Mouse (Mus musculus) E14TG2a.4 (cell line): Measurements from ENCODE around the gene Izumo1r.

ENCODE experiments used
- H3K27me3 ChIP-seq: 2 replicates; pipeline ENCODE4 v1.6.1; 2014; ENCODE audit warnings: low read length, control low read depth; ENCODE audit not compliant: insufficient read depth
- H3K36me3 ChIP-seq: 2 replicates; pipeline ENCODE4 v1.6.1; 2014; ENCODE audit warnings: low read length, control low read depth; ENCODE audit not compliant: insufficient read depth
- H3K4me1 ChIP-seq: replicated peaks from 2 replicates; pipeline ENCODE4 v1.6.1; 2014; ENCODE audit warnings: low read depth, low read length, control low read depth
- H3K4me3 ChIP-seq: replicated peaks from 2 replicates; pipeline ENCODE4 v1.5.1; 2014; ENCODE audit warnings: mild to moderate bottlenecking, low read length
- H3K9me3 ChIP-seq: 2 replicates; pipeline ENCODE4 v1.6.1; 2014; ENCODE audit warnings: low read length, control low read depth
- CTCF ChIP-seq: conservative IDR thresholded peaks from 2 replicates; pipeline ENCODE4 v1.5.1; 2014; ENCODE audit warnings: low read length
- NANOG ChIP-seq: IDR thresholded peaks from 2 replicates; pipeline ENCODE4 v1.6.1; 2014; ENCODE audit warnings: borderline replicate concordance, low read length, mixed read lengths
- POU5F1 ChIP-seq: IDR thresholded peaks from 2 replicates; pipeline ENCODE4 v1.6.1; 2014; ENCODE audit warnings: low read length, borderline replicate concordance

Izumo1r gene

GRCm38 (mm10) chr9:14931943-14932342, 28.2 kb upstream of the Izumo1r start:
- no peak overlapping the region for H3K4me3 ChIP-seq
- H3K27me3 ChIP-seq, result no peaks in the 10 kb centered on the region
- peaks cover 22% of the 10 kb centered on the region for H3K4me1 ChIP-seq
- no peaks in the 10 kb centered on the region for H3K36me3 ChIP-seq
- no peak for TF ChIP-seq CTCF
- no peaks in the 10 kb centered on the region for H3K9me3 ChIP-seq

GRCm38 (mm10) chr9:14931211-14931610, 27.5 kb upstream of the Izumo1r start:
- peaks cover 18% of the 10 kb centered on the region for H3K4me1 ChIP-seq
- TF ChIP-seq POU5F1, result no peak
- no peak for TF ChIP-seq NANOG
- no peak for TF ChIP-seq CTCF
- H3K9me3 ChIP-seq, result no peaks in the 10 kb centered on the region
- no peaks in the 10 kb centered on the region for H3K36me3 ChIP-seq
- no peak overlapping the region for H3K4me3 ChIP-seq
- H3K27me3 ChIP-seq, result no peaks in the 10 kb centered on the region

GRCm38 (mm10) chr9:14926593-14926992, 22.8 kb upstream of the Izumo1r start:
- TF ChIP-seq NANOG, result no peak
- TF ChIP-seq POU5F1, result no peak
- no peak for TF ChIP-seq CTCF
- Histone ChIP-seq H3K27me3 (peaks cover 6% of the 10 kb centered on the region; the same call in 1 of the 2 replicates), H3K4me3 (no peak overlapping the region), H3K36me3 (no peaks in the 10 kb centered on the region), H3K4me1 (peaks cover 10% of the 10 kb centered on the region), H3K9me3 (no peaks in the 10 kb centered on the region)

GRCm38 (mm10) chr9:14923625-14924024, 19.9 kb upstream of the Izumo1r start:
- Histone ChIP-seq H3K27me3 (peaks cover 6% of the 10 kb centered on the region; the same call in 1 of the 2 replicates), H3K9me3 (no peaks in the 10 kb centered on the region), H3K4me1 (peaks cover 11% of the 10 kb centered on the region), H3K4me3 (no peak overlapping the region), H3K36me3 (no peaks in the 10 kb centered on the region)
- TF ChIP-seq POU5F1 (no peak), NANOG (no peak), CTCF (no peak)

GRCm38 (mm10) chr9:14921971-14922560, 18.3 kb upstream of the Izumo1r start:
- Histone ChIP-seq H3K27me3 (peaks cover 6% of the 10 kb centered on the region; the same call in 1 of the 2 replicates), H3K36me3 (no peaks in the 10 kb centered on the region), H3K9me3 (no peaks in the 10 kb centered on the region), H3K4me3 (no peak overlapping the region), H3K4me1 (peaks cover 11% of the 10 kb centered on the region)
- TF ChIP-seq NANOG (no peak), CTCF (no peak), POU5F1 (no peak)

- H3K4me1 ChIP-seq, result peaks cover 11% of the 10 kb centered on the region
- TF ChIP-seq NANOG, result no peak
- no peak for TF ChIP-seq CTCF
- no peak for TF ChIP-seq POU5F1
- H3K9me3 ChIP-seq, result no peaks in the 10 kb centered on the region
- no peak overlapping the region for H3K4me3 ChIP-seq
- H3K36me3 ChIP-seq, result no peaks in the 10 kb centered on the region
- H3K27me3 ChIP-seq, result peaks cover 6% of the 10 kb centered on the region; the same call in 1 of the 2 replicates
Observed at GRCm38 (mm10) chr9:14921254-14921653, 17.5 kb upstream of the Izumo1r start.

- peaks cover 11% of the 10 kb centered on the region for H3K4me1 ChIP-seq
- peaks cover 6% of the 10 kb centered on the region; the same call in 1 of the 2 replicates for H3K27me3 ChIP-seq
- TF ChIP-seq POU5F1 (no peak), CTCF (no peak), NANOG (no peak)
- no peak overlapping the region for H3K4me3 ChIP-seq
- no peaks in the 10 kb centered on the region for H3K9me3 ChIP-seq
- H3K36me3 ChIP-seq, result no peaks in the 10 kb centered on the region
Observed at GRCm38 (mm10) chr9:14920608-14921007, 16.9 kb upstream of the Izumo1r start.

GRCm38 (mm10) chr9:14918825-14919668, 15.3 kb upstream of the Izumo1r start:
- no peaks in the 10 kb centered on the region for H3K9me3 ChIP-seq
- H3K4me3 ChIP-seq, result no peak overlapping the region
- H3K4me1 ChIP-seq, result peaks cover 11% of the 10 kb centered on the region
- H3K27me3 ChIP-seq, result peaks cover 5% of the 10 kb centered on the region; the same call in 1 of the 2 replicates
- H3K36me3 ChIP-seq, result no peaks in the 10 kb centered on the region
- no peak for TF ChIP-seq CTCF
- TF ChIP-seq NANOG, result no peak
- TF ChIP-seq POU5F1, result no peak
